Mouse (Mus musculus) cortical plate, adult 2 months (tissue): ENCODE measurements around the gene Tnrc6a. TPM values are rescaled to one million over a fixed set of nuclear protein-coding genes. Genes with fewer than 3 reads are reported as not detected.

Experiments used
- H3K27ac ChIP-seq: fragments of 200-500 bp; 2 replicates; pipeline ENCODE4 v1.5.1; 2012; ENCODE audit warnings: low read length, control low read depth, inconsistent platforms; ENCODE audit not compliant: insufficient read depth
- H3K4me1 ChIP-seq: fragments of 200-500 bp; 2 replicates; pipeline ENCODE4 v1.6.1; 2011; ENCODE audit warnings: low read length; ENCODE audit not compliant: control insufficient read depth, insufficient read depth
- H3K4me3 ChIP-seq: fragments of 200-500 bp; 2 replicates; pipeline ENCODE4 v1.5.1; 2011; ENCODE audit warnings: mild to moderate bottlenecking, low read length, control low read depth; ENCODE audit not compliant: insufficient read depth
- CTCF ChIP-seq: fragments of 200-500 bp; IDR thresholded peaks from 2 replicates; pipeline ENCODE4 v1.5.1; 2011; ENCODE audit warnings: mild to moderate bottlenecking, control low read depth, low read length; ENCODE audit not compliant: insufficient read depth; ENCODE audit errors: extremely low read depth
- POLR2A ChIP-seq: fragments of 200-500 bp; IDR thresholded peaks from 2 replicates; pipeline ENCODE4 v1.6.1; 2011; ENCODE audit warnings: mild to moderate bottlenecking, low read length, control low read depth; ENCODE audit not compliant: insufficient read depth; ENCODE audit errors: extremely low read depth
- polyA plus RNA-seq: library from polyadenylated mRNA; depleted of rRNA; stranded (reverse); fragments of >200 nt; gene quantifications from 2 replicates; pipeline ENCODE4 v1.2.3, GENCODE M21; 2012

Gene Tnrc6a
- polyA plus RNA-seq, 1 experiment: 55.6 TPM

DNA sequence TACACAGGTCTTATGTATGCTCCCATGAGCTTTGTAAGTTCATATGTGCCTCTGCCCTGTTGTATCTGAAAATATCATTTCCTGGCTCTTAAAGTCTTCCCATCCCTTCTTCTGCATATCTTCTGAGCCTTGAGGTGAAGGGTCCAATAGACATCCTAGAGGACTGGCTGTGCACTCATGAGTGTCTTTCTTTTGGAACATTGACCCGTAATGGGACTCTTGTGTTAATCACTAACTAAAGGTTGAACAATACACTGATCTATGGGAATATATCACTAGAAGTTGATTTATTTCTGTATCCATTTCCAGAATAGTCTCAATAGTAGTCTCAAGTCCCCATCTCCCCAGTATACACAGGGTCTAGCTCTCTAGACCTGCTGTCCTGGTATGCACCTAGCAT, 61.2 kb downstream of the Tnrc6a start:
- Histone ChIP-seq H3K4me1 (peaks cover 3% of the 10 kb centered on the region), H3K4me3 (no peak overlapping the region), H3K27ac (no peak overlapping the region)
- no peak for TF ChIP-seq CTCF
- TF ChIP-seq POLR2A: no peak

DNA sequence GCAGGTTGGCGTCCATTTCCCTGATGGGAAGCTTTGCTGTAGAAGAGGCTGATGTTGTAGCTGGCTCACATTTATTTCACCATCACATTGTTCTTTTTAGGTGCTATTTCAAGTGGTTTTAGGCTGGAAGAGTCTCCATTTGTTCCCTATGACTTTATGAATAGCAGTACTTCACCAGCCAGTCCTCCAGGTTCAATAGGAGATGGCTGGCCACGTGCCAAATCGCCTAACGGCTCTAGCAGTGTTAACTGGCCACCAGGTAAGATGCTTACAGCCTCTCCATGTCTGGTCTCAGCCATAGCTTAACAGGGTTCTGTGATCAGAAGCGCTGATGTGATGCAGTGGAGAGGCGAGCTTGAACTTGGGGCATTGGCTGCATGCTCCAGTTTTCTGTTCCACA, 62.8 kb downstream of the Tnrc6a start:
- no peak overlapping the region for H3K27ac ChIP-seq
- peaks cover 5% of the 10 kb centered on the region for H3K4me1 ChIP-seq
- TF ChIP-seq POLR2A (no peak), CTCF (no peak)
- no peak overlapping the region for H3K4me3 ChIP-seq

DNA sequence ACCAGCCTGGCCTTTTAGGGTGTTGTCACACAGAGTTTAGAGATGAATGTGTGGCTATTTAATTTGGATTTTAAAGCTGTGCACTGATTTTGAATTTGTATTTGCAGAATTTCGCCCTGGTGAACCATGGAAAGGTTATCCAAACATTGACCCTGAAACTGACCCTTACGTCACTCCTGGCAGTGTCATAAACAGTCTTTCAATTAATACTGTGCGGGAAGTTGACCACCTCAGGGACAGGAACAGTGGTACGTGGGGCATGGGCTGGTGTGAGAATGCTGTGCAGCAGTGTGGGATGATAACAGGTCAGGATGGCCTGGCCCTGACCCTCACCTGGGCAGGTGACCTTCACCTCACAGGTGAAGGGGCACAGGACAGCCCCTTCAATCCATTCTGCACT, 63.6 kb downstream of the Tnrc6a start:
- TF ChIP-seq CTCF (no peak), POLR2A (no peak)
- H3K27ac ChIP-seq: no peak overlapping the region
- peaks cover 5% of the 10 kb centered on the region for H3K4me1 ChIP-seq
- H3K4me3 ChIP-seq: no peak overlapping the region

DNA sequence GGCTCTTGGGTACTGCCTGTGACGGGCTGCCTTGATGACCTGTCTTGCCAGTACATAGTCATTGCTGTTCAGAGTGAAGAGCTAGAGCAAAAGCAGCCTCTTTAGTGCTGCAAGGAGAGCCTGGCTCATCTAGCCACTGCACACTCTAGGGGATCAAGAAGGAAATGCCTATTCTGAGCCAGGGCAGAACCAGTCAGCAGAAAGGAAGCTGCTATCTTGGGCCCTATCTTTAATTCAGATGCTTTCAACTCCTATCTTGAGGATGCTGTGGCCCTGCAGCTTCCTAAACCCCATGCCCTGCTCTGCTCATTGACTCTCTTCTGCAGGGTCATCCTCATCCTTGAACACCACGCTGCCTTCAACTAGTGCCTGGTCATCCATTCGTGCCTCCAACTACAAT, 64.8 kb downstream of the Tnrc6a start:
- H3K27ac ChIP-seq: peak overlapping the region; percentile 33; the same call in 1 of the 2 replicates
- no peak overlapping the region for H3K4me3 ChIP-seq
- H3K4me1 ChIP-seq: peaks cover 5% of the 10 kb centered on the region
- TF ChIP-seq CTCF (no peak), POLR2A (no peak)

GRCm38 (mm10) chr7:123189762-123190161, 66.1 kb downstream of the Tnrc6a start:
- Histone ChIP-seq H3K4me3 (no peak overlapping the region), H3K4me1 (peaks cover 5% of the 10 kb centered on the region), H3K27ac (no peak overlapping the region)
- TF ChIP-seq POLR2A (no peak), CTCF (no peak)

GRCm38 (mm10) chr7:123191731-123192130, 68.0 kb downstream of the Tnrc6a start:
- H3K4me1 ChIP-seq: peaks cover 5% of the 10 kb centered on the region
- H3K27ac ChIP-seq: no peak overlapping the region
- H3K4me3 ChIP-seq: no peak overlapping the region
- TF ChIP-seq CTCF: no peak
- TF ChIP-seq POLR2A: no peak

DNA sequence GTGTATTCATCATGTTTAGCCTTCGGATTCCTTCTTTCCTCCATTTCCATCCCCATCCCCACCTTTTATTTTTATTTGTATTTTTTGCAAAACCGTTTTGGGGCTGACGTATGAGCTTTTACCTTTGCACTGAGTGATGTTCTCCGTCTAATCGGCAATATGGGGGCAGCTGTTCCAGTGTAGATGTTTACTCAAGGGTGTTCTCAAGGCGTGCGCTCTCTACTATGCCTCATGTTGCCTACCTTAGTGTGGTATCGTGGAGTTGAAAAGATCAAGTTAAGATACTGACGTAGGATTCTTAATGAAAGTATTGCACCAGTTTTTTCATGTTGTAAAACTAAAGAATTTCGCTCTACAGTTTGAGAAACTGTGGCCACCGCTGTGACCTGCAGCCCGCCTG, 69.5 kb downstream of the Tnrc6a start:
- H3K27ac ChIP-seq: no peak overlapping the region

GRCm38 (mm10) chr7:123194696-123195095, 71.0 kb downstream of the Tnrc6a start:
- TF ChIP-seq CTCF: no peak
- TF ChIP-seq POLR2A: no peak
- Histone ChIP-seq H3K4me3 (no peak overlapping the region), H3K4me1 (peaks cover 2% of the 10 kb centered on the region), H3K27ac (no peak overlapping the region)

More for the DNA sequence above, 69.5 kb downstream of the Tnrc6a start:
- TF ChIP-seq POLR2A: no peak
- no peak for TF ChIP-seq CTCF
- Histone ChIP-seq H3K4me1 (peaks cover 5% of the 10 kb centered on the region), H3K4me3 (no peak overlapping the region)

- TF ChIP-seq CTCF (no peak), POLR2A (no peak)
Measured at GRCm38 (mm10) chr7:123196432-123196831, 72.7 kb downstream of the Tnrc6a start.

DNA sequence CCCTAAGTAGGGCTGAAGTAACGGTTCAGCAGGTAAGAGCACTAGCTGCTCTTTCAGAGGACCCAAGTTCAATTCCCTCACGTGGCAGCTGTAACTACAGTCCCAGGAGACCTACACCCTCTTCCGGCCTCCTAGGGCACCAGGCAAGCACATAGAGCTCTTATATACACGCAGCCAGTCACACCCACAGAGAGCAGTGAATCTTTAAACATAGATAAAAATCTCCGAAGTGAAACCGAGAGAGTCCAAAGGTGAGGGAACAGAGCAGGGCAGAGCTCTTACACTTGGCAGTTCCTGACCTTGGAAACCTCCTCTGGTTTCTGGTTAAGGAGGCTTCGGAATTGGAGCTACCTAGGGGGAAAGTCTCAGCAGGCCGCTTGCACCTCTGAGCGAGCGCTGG, 75.0 kb downstream of the Tnrc6a start:
- Histone ChIP-seq H3K4me3 (no peak overlapping the region), H3K27ac (no peak overlapping the region), H3K4me1 (no peaks in the 10 kb centered on the region)
- TF ChIP-seq CTCF: no peak
- TF ChIP-seq POLR2A: no peak

More at GRCm38 (mm10) chr7:123196432-123196831, 72.7 kb downstream of the Tnrc6a start:
- H3K4me1 ChIP-seq: no peaks in the 10 kb centered on the region
- H3K27ac ChIP-seq: no peak overlapping the region
- H3K4me3 ChIP-seq: no peak overlapping the region

DNA sequence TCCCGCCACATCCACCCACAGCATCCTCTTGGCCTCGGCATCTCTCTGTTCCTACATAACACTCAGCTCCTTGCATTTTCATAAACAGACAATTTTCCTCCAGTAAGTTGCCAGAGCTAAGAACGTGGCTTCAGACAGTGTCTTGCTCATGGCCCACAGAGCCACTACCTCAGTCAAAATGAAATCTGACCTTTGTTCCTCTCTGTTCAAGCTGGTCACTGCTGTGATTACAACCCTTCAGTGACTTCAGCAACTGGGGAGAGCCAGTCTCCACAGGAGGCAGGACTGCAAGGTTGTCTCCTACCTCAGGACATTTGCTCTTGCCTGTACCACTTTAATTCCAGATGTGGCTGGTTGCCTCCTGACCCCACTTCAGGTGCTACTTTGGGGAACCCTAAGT, 75.5 kb downstream of the Tnrc6a start:
- H3K27ac ChIP-seq: no peak overlapping the region
- no peak overlapping the region for H3K4me3 ChIP-seq
- no peak for TF ChIP-seq POLR2A

More for the DNA sequence above, 75.5 kb downstream of the Tnrc6a start:
- no peaks in the 10 kb centered on the region for H3K4me1 ChIP-seq
